17 mouse cellular contexts compared by ENCODE assay signal in the genomic region with DNA sequence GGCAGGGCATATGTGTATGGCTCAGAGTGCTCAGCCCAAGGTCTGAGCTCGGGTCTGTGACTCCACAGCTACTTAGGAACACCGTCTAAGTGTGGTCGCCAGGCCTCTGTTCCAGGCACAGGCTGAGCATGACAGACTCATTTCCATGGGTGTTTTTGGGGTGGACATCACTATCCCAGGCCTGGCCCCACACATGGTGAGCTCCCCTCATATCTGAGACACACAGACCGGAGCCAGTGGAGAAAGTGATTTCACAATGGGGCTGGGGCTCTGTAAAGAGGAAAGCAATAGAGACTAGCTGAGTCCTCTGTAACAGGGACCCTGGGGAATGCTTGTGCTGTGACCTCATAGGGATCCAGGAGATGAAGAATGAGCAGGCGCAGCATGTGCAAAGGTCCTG. TPM values are rescaled to one million over a fixed set of nuclear protein-coding genes. Genes with fewer than 3 reads are reported as not detected.
DNase-seq lines count a peak whose midpoint lies in the region; ATAC-seq and TF ChIP-seq lines count a peak whose summit lies in the region.
"Had no signal": no experiment of that assay in that cellular context is flagged by ENCODE, and none has a peak within 500 bp of the region (broad histone marks: within the 10 kb centered on the region; RNA-seq: fewer than 3 reads in every experiment).

No protein-coding gene starts in this region.

- H3K27me3 ChIP-seq in forebrain, embryonic 10.5 days (ENCODE audit: poor library complexity, severe bottlenecking), result no peaks in the 10 kb centered on the region
- H3K27me3 ChIP-seq in forebrain, embryonic 12.5 days, result no peaks in the 10 kb centered on the region
- peaks cover 48% of the 10 kb centered on the region for H3K27me3 ChIP-seq in midbrain, embryonic 10.5 days (ENCODE audit: low read depth, poor library complexity, severe bottlenecking)
- H3K27me3 ChIP-seq in midbrain, postnatal 0 days (ENCODE audit: insufficient read depth, low read length), result no peaks in the 10 kb centered on the region
- no peaks in the 10 kb centered on the region for H3K27me3 ChIP-seq in liver, embryonic 12.5 days (replicated peaks)
- no peaks in the 10 kb centered on the region for H3K27me3 ChIP-seq in midbrain, embryonic 14.5 days (ENCODE audit: control insufficient read depth, insufficient read depth, low read length)
- H3K27me3 ChIP-seq: CH12.LX had no signal

- no peak for DNase-seq in forebrain, embryonic 10.5 days (ENCODE audit: extremely low spot score, low spot score)
- DNase-seq in midbrain, embryonic 10.5 days (ENCODE audit: low spot score), result no peak
- DNase-seq in midbrain, postnatal 0 days (ENCODE audit: low spot score), result no peak
- DNase-seq in midbrain, embryonic 14.5 days, result no peak
- no peak for DNase-seq in kidney, postnatal 14 days
- no peak for DNase-seq in cerebellum, postnatal 36 days
- DNase-seq: adrenal gland, postnatal 25 days; cerebellum, adult 9-11 months; heart, postnatal 36 days; retina, postnatal 1 day; spleen, adult 18-20 months had no signal

- ATAC-seq in forebrain, embryonic 12.5 days (ENCODE audit: low FRiP score), result no peak
- no peak for ATAC-seq in midbrain, postnatal 0 days (ENCODE audit: low FRiP score)
- peak; percentile 56 for ATAC-seq in liver, embryonic 12.5 days
- no peak for ATAC-seq in midbrain, embryonic 14.5 days (ENCODE audit: low FRiP score, low TSS enrichment)
- ATAC-seq: activated CD4-positive, CD25-positive, alpha-beta regulatory T cell, adult 4 months had no signal

- H3K9ac ChIP-seq in forebrain, embryonic 12.5 days, result no peak overlapping the region
- no peak overlapping the region for H3K9ac ChIP-seq in midbrain, postnatal 0 days (replicated peaks; ENCODE audit: low read length, poor library complexity, severe bottlenecking)
- H3K9ac ChIP-seq in liver, embryonic 12.5 days, result peak overlapping the region; percentile 73
- no peak overlapping the region for H3K9ac ChIP-seq in midbrain, embryonic 14.5 days (replicated peaks; ENCODE audit: low read length)

- peaks cover 74% of the 10 kb centered on the region for H3K36me3 ChIP-seq in forebrain, embryonic 10.5 days (replicated peaks)
- H3K36me3 ChIP-seq in forebrain, embryonic 12.5 days (replicated peaks), result peaks cover 35% of the 10 kb centered on the region
- peaks cover 62% of the 10 kb centered on the region for H3K36me3 ChIP-seq in midbrain, embryonic 10.5 days
- peaks cover 17% of the 10 kb centered on the region for H3K36me3 ChIP-seq in midbrain, postnatal 0 days (ENCODE audit: insufficient read depth, low read length)
- H3K36me3 ChIP-seq in liver, embryonic 12.5 days, result peaks cover 64% of the 10 kb centered on the region
- H3K36me3 ChIP-seq in midbrain, embryonic 14.5 days (ENCODE audit: control insufficient read depth, insufficient read depth, low read length), result peaks cover 22% of the 10 kb centered on the region

- no peak overlapping the region for H3K4me3 ChIP-seq in forebrain, embryonic 10.5 days
- H3K4me3 ChIP-seq in forebrain, embryonic 12.5 days (replicated peaks), result no peak overlapping the region
- H3K4me3 ChIP-seq in midbrain, embryonic 10.5 days, result no peak overlapping the region
- no peak overlapping the region for H3K4me3 ChIP-seq in midbrain, postnatal 0 days (ENCODE audit: low read depth, low read length)
- peak overlapping the region; percentile 44 for H3K4me3 ChIP-seq in liver, embryonic 12.5 days
- H3K4me3 ChIP-seq in midbrain, embryonic 14.5 days (replicated peaks; ENCODE audit: low read depth, low read length), result no peak overlapping the region
- H3K4me3 ChIP-seq: layer of hippocampus, adult 2 months; myocyte had no signal

- WGBS in forebrain, embryonic 10.5 days, result 91% methylated on average over 5 of the region's 5 CpGs
- 93% methylated on average over 5 of the region's 5 CpGs for WGBS in forebrain, embryonic 12.5 days
- WGBS in midbrain, embryonic 10.5 days, result 91% methylated on average over 5 of the region's 5 CpGs
- 90% methylated on average over 5 of the region's 5 CpGs for WGBS in midbrain, postnatal 0 days
- 56% methylated on average over 5 of the region's 5 CpGs for WGBS in liver, embryonic 12.5 days (ENCODE audit: insufficient replicate concordance)
- WGBS in midbrain, embryonic 14.5 days, result 91% methylated on average over 5 of the region's 5 CpGs

- no peak for TF ChIP-seq CTCF in midbrain, postnatal 0 days (IDR thresholded peaks at IDR 0.05)

- peaks cover 14% of the 10 kb centered on the region for H3K4me1 ChIP-seq in forebrain, embryonic 10.5 days
- peaks cover 14% of the 10 kb centered on the region for H3K4me1 ChIP-seq in forebrain, embryonic 12.5 days
- peaks cover 22% of the 10 kb centered on the region for H3K4me1 ChIP-seq in midbrain, embryonic 10.5 days
- no peaks in the 10 kb centered on the region for H3K4me1 ChIP-seq in midbrain, postnatal 0 days (ENCODE audit: insufficient read depth, low read length)
- peaks cover 77% of the 10 kb centered on the region for H3K4me1 ChIP-seq in liver, embryonic 12.5 days
- H3K4me1 ChIP-seq in midbrain, embryonic 14.5 days (ENCODE audit: control insufficient read depth, insufficient read depth, low read length), result peaks cover 11% of the 10 kb centered on the region

- peak overlapping the region; percentile 72 for H3K27ac ChIP-seq in forebrain, embryonic 10.5 days
- no peak overlapping the region for H3K27ac ChIP-seq in forebrain, embryonic 12.5 days
- peak overlapping the region; percentile 66 for H3K27ac ChIP-seq in midbrain, embryonic 10.5 days (replicated peaks)
- no peak overlapping the region for H3K27ac ChIP-seq in midbrain, postnatal 0 days (ENCODE audit: low read depth, low read length)
- H3K27ac ChIP-seq in liver, embryonic 12.5 days, result peak overlapping the region; percentile 97
- peak overlapping the region; percentile 79 for H3K27ac ChIP-seq in midbrain, embryonic 14.5 days (replicated peaks; ENCODE audit: low read depth, low read length)
- H3K27ac ChIP-seq: layer of hippocampus, adult 2 months had no signal

- no peaks in the 10 kb centered on the region for H3K9me3 ChIP-seq in forebrain, embryonic 10.5 days
- H3K9me3 ChIP-seq in forebrain, embryonic 12.5 days, result no peaks in the 10 kb centered on the region
- H3K9me3 ChIP-seq in midbrain, embryonic 10.5 days (replicated peaks), result no peaks in the 10 kb centered on the region
- no peaks in the 10 kb centered on the region for H3K9me3 ChIP-seq in midbrain, postnatal 0 days (ENCODE audit: low read length)
- H3K9me3 ChIP-seq in liver, embryonic 12.5 days (replicated peaks), result no peaks in the 10 kb centered on the region
- no peaks in the 10 kb centered on the region for H3K9me3 ChIP-seq in midbrain, embryonic 14.5 days (ENCODE audit: control insufficient read depth, low read length)

- no peak overlapping the region for H3K4me2 ChIP-seq in forebrain, embryonic 12.5 days
- no peak overlapping the region for H3K4me2 ChIP-seq in midbrain, postnatal 0 days (ENCODE audit: low read depth, low read length, poor library complexity, severe bottlenecking)
- peak overlapping the region; percentile 82 for H3K4me2 ChIP-seq in liver, embryonic 12.5 days
- H3K4me2 ChIP-seq in midbrain, embryonic 14.5 days (ENCODE audit: low read length), result no peak overlapping the region

RNA-seq across cellular contexts. Expression of a gene that starts 20.8 kb away (rescaled TPM):
- polyA plus RNA-seq in forebrain, embryonic 10.5 days (2016; fragmentation: Nextera tagmentation; extraction: Ambion mirVana), result 36.2 and 38.4 TPM in 2 replicates
- 27.5 and 32.9 TPM in 2 replicates for polyA plus RNA-seq in forebrain, embryonic 12.5 days (2016; fragmentation: Nextera tagmentation; extraction: Ambion mirVana)
- polyA plus RNA-seq in midbrain, embryonic 10.5 days (2016; fragmentation: Nextera tagmentation; extraction: Ambion mirVana), result 32.0 and 34.2 TPM in 2 replicates
- total RNA-seq in midbrain, postnatal 0 days (2014; rRNA removed), result 34.5 and 34.7 TPM in 2 replicates
- 17.5 and 17.9 TPM in 2 replicates for polyA plus RNA-seq in midbrain, postnatal 0 days (2015; fragmentation: Nextera tagmentation; extraction: Ambion mirVana)
- 24.4 and 30.2 TPM in 2 replicates for polyA plus RNA-seq in liver, embryonic 12.5 days (2016; fragmentation: Nextera tagmentation; extraction: Ambion mirVana)
- polyA plus RNA-seq in midbrain, embryonic 14.5 days (2014; fragmentation: Nextera tagmentation; extraction: Ambion mirVana), result 16.0 and 16.2 TPM in 2 replicates

Comparison
In these comparisons a context has a peak if more than half of its experiments do, and no peak if none do; other contexts are left out.
1. H3K27ac ChIP-seq: peak in forebrain, embryonic 10.5 days (single experiment), midbrain, embryonic 10.5 days (single experiment), liver, embryonic 12.5 days (single experiment) and midbrain, embryonic 14.5 days (single experiment); none in forebrain, embryonic 12.5 days (single experiment) and midbrain, postnatal 0 days (single experiment).